Comparison of ENCODE assay signal across 9 mouse cellular contexts in genomic region chr3:89727028-89727427, GRCm38 (mm10). TPM values are rescaled to one million over a fixed set of nuclear protein-coding genes. Genes with fewer than 3 reads are reported as not detected.
A peak's percentile ranks its signal among the peaks of the same experiment; 100 is the strongest.
DNase-seq lines count a peak whose midpoint lies in the region; TF ChIP-seq lines count a peak whose summit lies in the region.
"Had no signal": no experiment of that assay in that cellular context is flagged by ENCODE, and none has a peak within 500 bp of the region (broad histone marks: within the 10 kb centered on the region; RNA-seq: fewer than 3 reads in every experiment).

No protein-coding gene starts in this region.

- no peak overlapping the region for H3K4me3 ChIP-seq in gastrocnemius, adult 2 months
- H3K4me3 ChIP-seq in embryonic fibroblast, embryonic 13.5 days (ENCODE audit: insufficient read depth, low read length) = no peak overlapping the region
- H3K4me3 ChIP-seq: liver, embryonic 15.5 days had no signal

- peak; percentile 37; the same call in 1 of the 2 replicates for TF ChIP-seq CTCF in gastrocnemius, adult 2 months (IDR thresholded peaks at IDR 0.05)
- TF ChIP-seq CTCF in embryonic fibroblast, embryonic 13.5 days (IDR thresholded peaks at IDR 0.05; ENCODE audit: borderline replicate concordance, insufficient read depth, low read length) = peak; percentile 64

- H3K4me1 ChIP-seq in embryonic fibroblast, embryonic 13.5 days (ENCODE audit: control insufficient read depth, insufficient read depth, low read length) = peaks cover 3% of the 10 kb centered on the region; the same call in 1 of the 2 replicates

- intact Hi-C loops in gastrocnemius, adult 2 months (cut with DNase I) = no loop called here

- no peak for TF ChIP-seq POLR2A in embryonic fibroblast, embryonic 13.5 days (IDR thresholded peaks at IDR 0.05; ENCODE audit: low read depth, low read length)

- no peak overlapping the region for H3K27ac ChIP-seq in gastrocnemius, adult 2 months
- no peak overlapping the region for H3K27ac ChIP-seq in embryonic fibroblast, embryonic 13.5 days (ENCODE audit: insufficient read depth, low read length)
- H3K27ac ChIP-seq: liver, embryonic 15.5 days had no signal

- no peak for DNase-seq in gastrocnemius, adult 2 months
- no peak for DNase-seq in gastrocnemius, postnatal 4 days (ENCODE audit: low spot score in 2 of 2)
- DNase-seq in A20 (ENCODE audit: low read depth, low spot score) = peak; percentile 89
- peak; percentile 68 for DNase-seq in adipocyte (ENCODE audit: low spot score)
- peak; percentile 66 to 75 for DNase-seq in kidney, postnatal 4 days
- peak; percentile 54 for DNase-seq in retina, embryonic 14.5 days (ENCODE audit: low spot score)
- DNase-seq in right cerebral cortex, postnatal 25 days = no peak

RNA-seq across cellular contexts. Expression of gene Adar, which starts 12.2 kb away (rescaled TPM):
- total RNA-seq in gastrocnemius, adult 2 months (2021) = 1 to 10 TPM; 3.0 to 3.4 TPM
- total RNA-seq in gastrocnemius, postnatal 4 days (2021) = 10 to 100 TPM in 1 of 2 experiments, 1 to 10 TPM in 1; 9.0 to 11.2 TPM
- 23.2 and 24.1 TPM in 2 replicates for polyA plus RNA-seq in embryonic fibroblast, embryonic 13.5 days (2011; ENCODE audit: insufficient read length, low read depth, missing spikeins)

RNA-seq across cellular contexts. Expression of gene Chrnb2, which starts 37.4 kb away (rescaled TPM):
- total RNA-seq in gastrocnemius, adult 2 months (2021) = under 1 TPM; 0.08 to 0.11 TPM
- under 1 TPM; 0.23 to 0.27 TPM for total RNA-seq in gastrocnemius, postnatal 4 days (2021)
- polyA plus RNA-seq in embryonic fibroblast, embryonic 13.5 days (2011; ENCODE audit: insufficient read length, low read depth, missing spikeins) = 0.22 and 0.39 TPM in 2 replicates

RNA-seq across cellular contexts. Expression of gene Ube2q1, which starts 46.4 kb away (rescaled TPM):
- total RNA-seq in gastrocnemius, adult 2 months (2021) = 10 to 100 TPM; 14.2 to 15.9 TPM
- total RNA-seq in gastrocnemius, postnatal 4 days (2021) = 10 to 100 TPM; 29.5 to 33.4 TPM
- polyA plus RNA-seq in embryonic fibroblast, embryonic 13.5 days (2011; ENCODE audit: insufficient read length, low read depth, missing spikeins) = 77.4 and 84.9 TPM in 2 replicates

Comparison
In these comparisons a context has a peak if more than half of its experiments do, and no peak if none do; other contexts are left out.
1. DNase-seq: peak in A20 (single experiment), adipocyte (single experiment), kidney, postnatal 4 days (2 of 2) and retina, embryonic 14.5 days (single experiment); none in gastrocnemius, adult 2 months (single experiment), gastrocnemius, postnatal 4 days (0 of 2) and right cerebral cortex, postnatal 25 days (single experiment).